Mouse (Mus musculus) brown adipose tissue, adult 24 weeks (tissue): ENCODE results near the gene Suz12. TPM values are rescaled to one million over a fixed set of nuclear protein-coding genes. Genes with fewer than 3 reads are reported as not detected.
A peak's percentile ranks its signal among the peaks of the same experiment; 100 is the strongest.

Experiments
- H3K27ac ChIP-seq: fragments of 200-500 bp; replicated peaks from 2 replicates; pipeline ENCODE4 v1.5.1; 2012; ENCODE audit warnings: low read depth, mild to moderate bottlenecking, low read length
- H3K4me1 ChIP-seq: fragments of 200-500 bp; 2 replicates; pipeline ENCODE4 v1.6.1; 2012; ENCODE audit warnings: low read length, mixed read lengths; ENCODE audit not compliant: control insufficient read depth, insufficient read depth, insufficient read length
- H3K4me3 ChIP-seq: fragments of 200-500 bp; 2 replicates; pipeline ENCODE4 v1.5.1; 2012; ENCODE audit warnings: low read depth, mild to moderate bottlenecking, low read length, moderate library complexity; ENCODE audit not compliant: insufficient read depth
- polyA plus RNA-seq: library from polyadenylated mRNA; stranded (reverse); fragments of >200 nt; gene quantifications from 2 replicates; pipeline ENCODE4 v1.2.4, GENCODE M21; 2012; ENCODE audit not compliant: missing spikeins, insufficient read depth, insufficient read length

The Suz12 gene
- polyA plus RNA-seq, result 15.0 and 20.6 TPM in 2 replicates

DNA sequence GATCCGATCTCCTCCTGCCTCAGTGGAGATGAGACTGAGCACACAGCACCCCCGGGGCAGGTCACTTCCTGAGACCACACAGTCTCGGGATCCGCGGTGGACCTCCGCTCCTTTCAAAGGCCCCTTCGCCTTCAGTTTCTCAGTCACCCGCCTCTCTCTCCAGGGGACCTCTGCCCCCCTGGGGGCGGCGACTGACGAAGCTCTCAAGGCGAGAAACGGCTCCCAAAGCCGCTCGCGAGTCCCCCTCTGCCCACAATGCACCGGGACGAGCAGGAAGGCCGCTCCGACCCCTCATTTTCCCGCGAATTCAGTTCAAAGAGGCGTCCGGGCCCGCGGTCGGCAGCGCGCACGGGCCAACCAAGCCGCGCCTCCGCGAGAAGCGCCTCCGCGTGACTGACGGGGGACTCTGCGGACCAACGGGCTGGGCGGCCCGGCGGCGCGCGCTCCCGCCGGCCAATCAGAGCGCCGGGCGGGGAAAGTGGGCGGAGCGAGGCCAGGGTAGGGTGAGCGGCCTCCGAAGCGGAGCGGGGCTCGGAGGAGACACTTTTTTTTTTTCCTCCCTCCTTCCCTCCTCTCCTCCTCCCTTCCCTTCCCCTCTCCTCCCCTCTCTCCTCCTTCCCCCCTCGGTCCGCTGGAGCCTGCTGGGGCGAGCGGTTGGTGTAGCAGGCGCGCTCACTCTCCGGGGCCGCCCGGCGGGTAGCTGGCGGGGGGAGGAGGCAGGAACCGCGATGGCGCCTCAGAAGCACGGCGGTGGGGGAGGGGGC lies at the start of gene Suz12:
Suz12 (plus strand) TSS at position 515 of the 764 bp plus-strand sequence.
- no peaks in the 10 kb centered on the region for H3K4me1 ChIP-seq
- peak within 1 kb of the TSS; percentile 75 for H3K27ac ChIP-seq
- peak within 1 kb of the TSS; percentile 95 for H3K4me3 ChIP-seq

GRCm38 (mm10) chr11:79943136-79943535 lies 49.8 kb upstream of the Suz12 start:
- Histone ChIP-seq H3K4me1 (no peaks in the 10 kb centered on the region), H3K4me3 (no peak overlapping the region), H3K27ac (no peak overlapping the region)

DNA sequence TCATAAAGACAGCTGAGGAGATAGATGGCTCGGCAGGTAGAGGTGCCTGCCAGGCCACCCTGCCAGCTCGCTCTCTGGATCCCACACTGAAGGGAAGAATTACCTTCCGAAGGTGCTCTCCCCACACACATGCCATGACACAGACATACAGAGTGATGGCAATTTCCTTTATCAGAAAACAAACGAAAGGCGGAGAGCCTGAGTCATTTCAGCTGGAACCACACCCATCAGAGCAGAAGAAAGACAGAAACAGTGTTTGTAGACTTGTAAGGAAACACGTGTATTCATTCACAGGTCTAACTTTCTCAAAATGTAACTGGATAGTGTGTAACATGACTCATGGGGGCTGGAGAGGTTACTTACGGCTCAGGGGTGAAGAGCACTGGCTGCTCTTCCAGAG lies 49.3 kb upstream of the Suz12 start:
- Histone ChIP-seq H3K4me3 (no peak overlapping the region), H3K27ac (no peak overlapping the region), H3K4me1 (no peaks in the 10 kb centered on the region)

GRCm38 (mm10) chr11:79947265-79947664 lies 45.6 kb upstream of the Suz12 start:
- no peaks in the 10 kb centered on the region for H3K4me1 ChIP-seq
- no peak overlapping the region for H3K27ac ChIP-seq
- H3K4me3 ChIP-seq, result no peak overlapping the region

DNA sequence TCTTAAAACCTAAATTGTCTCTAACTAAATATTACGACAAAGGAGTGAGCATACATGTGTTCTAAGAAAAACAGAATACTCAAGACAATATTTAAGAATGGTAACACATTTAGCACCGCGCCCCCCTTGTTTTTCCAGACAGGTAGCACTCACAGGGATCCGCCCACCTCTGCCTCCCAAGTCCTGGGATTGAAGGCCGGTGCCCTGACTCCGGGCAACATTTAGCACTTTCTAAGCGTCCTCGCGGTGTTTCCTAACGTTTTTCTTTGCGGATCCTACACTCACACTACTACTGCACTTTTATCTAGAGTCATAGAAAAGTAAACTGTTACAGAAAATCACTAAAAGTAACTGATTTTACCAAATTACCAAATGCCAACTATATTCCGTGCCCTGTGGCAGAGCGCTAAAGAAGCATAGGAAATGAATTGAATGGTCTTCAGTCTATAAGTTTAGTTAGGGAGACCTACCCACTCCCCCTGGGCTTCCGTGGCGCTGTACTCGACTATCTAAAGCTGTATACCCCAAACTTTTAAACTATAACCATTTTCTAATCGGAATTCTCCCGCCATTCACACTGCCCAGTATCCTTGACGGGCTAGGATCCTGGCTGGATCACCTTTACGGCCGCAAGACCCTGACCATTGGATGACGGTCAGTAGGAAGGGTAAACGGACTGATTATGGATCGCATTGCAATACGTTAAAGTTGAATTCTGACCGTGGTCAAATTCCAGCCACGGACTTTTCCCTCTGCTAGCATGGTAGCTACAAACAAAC lies 31.4 kb upstream of the Suz12 start:
- Histone ChIP-seq H3K27ac (peak overlapping the region; percentile 40; the same call in 1 of the 2 replicates), H3K4me1 (no peaks in the 10 kb centered on the region), H3K4me3 (peak overlapping the region; percentile 89)

GRCm38 (mm10) chr11:79962125-79962876 lies 30.6 kb upstream of the Suz12 start, which contains the start of gene Utp6:
TSS of gene Utp6 (minus strand) at chr11:79962390.
- Histone ChIP-seq H3K4me1 (no peaks in the 10 kb centered on the region), H3K4me3 (peak within 1 kb of the TSS; percentile 89), H3K27ac (peak within 1 kb of the TSS; percentile 40)

- Histone ChIP-seq H3K4me1 (no peaks in the 10 kb centered on the region), H3K4me3 (peak overlapping the region; percentile 77), H3K27ac (no peak overlapping the region)
These were observed 30.1 kb upstream of the Suz12 start for GRCm38 (mm10) chr11:79962877-79963183.

DNA sequence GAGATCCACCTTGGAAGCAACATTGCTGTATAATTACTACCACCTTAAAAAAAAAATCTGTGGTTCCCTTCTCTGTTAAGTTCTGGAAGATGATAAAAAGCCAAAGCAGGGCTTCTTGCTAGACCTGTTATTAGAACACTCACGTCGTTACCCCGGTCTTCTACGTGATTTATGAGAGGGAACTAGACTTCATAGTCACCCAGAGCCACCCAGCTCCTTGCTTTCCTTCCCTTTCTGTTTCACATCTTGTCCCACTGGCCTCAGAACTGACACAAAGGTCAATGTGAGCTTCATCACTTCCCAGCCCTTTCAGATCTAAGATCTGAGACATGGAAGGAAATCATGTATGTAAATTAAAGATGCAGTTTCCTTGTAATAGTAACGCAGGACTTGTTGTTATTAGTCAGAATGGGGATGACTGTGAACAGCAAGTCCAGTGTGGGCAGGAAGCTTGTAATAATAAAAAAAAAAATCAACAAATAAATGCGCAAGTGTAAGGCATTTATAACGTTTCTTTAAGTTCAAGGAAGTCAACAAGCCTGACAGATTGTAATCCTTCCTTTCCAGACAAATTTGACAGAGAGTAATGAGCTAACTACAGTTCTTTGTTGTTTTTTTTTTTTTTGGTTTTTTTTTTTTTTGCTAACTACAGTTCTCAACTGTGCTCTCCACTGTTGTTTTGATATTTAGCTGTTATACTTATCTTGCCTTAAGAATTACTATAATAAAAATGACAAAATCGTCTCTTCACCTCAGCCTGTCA lies 29.5 kb upstream of the Suz12 start:
- Histone ChIP-seq H3K4me3 (0 out of 2 replicates have a peak overlapping the region, but pooled peaks have one; percentile 2), H3K4me1 (no peaks in the 10 kb centered on the region), H3K27ac (no peak overlapping the region)

GRCm38 (mm10) chr11:79965896-79966295 lies 27.0 kb upstream of the Suz12 start:
- no peak overlapping the region for H3K27ac ChIP-seq
- no peak overlapping the region for H3K4me3 ChIP-seq
- no peaks in the 10 kb centered on the region for H3K4me1 ChIP-seq

DNA sequence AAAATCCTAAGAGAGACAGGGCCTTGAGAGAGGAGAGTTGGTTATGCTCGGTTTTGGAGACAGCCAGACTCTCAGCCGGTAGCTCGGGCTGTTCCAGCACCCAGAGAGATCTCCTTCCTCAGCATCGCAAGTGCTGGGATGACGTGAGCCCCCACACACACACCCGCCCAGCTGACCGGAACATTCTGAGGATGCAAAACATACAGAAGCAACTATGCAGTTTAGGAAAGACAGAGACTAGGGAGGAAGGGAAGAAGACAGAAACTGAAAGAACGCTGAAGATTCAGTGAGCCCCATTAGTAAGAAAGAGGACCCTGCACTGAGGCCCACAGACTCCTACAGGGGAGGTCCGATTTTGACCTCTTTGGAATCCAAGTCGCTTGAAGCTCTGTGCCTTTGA lies 25.2 kb upstream of the Suz12 start:
- no peak overlapping the region for H3K4me3 ChIP-seq
- no peaks in the 10 kb centered on the region for H3K4me1 ChIP-seq
- no peak overlapping the region for H3K27ac ChIP-seq

DNA sequence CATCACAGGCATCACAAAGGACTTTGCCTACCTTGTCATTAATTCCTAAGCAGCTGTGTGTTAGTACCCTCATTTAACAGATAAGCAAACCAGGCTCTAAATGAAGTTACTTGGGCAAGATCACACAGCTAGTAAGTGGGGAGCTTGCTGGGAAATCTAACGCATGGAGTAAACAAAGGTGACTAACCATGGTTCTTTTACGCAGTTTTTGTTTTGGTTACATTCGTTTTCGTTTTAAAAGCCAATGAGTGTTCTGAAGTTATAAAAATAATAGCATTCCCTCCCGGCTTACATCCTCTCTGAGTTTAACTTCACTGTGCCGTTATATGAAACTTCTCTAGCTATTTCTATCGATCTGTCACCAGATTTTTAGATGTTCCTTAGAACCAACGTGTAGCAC lies 19.8 kb upstream of the Suz12 start:
- Histone ChIP-seq H3K27ac (no peak overlapping the region), H3K4me3 (no peak overlapping the region), H3K4me1 (no peaks in the 10 kb centered on the region)

DNA sequence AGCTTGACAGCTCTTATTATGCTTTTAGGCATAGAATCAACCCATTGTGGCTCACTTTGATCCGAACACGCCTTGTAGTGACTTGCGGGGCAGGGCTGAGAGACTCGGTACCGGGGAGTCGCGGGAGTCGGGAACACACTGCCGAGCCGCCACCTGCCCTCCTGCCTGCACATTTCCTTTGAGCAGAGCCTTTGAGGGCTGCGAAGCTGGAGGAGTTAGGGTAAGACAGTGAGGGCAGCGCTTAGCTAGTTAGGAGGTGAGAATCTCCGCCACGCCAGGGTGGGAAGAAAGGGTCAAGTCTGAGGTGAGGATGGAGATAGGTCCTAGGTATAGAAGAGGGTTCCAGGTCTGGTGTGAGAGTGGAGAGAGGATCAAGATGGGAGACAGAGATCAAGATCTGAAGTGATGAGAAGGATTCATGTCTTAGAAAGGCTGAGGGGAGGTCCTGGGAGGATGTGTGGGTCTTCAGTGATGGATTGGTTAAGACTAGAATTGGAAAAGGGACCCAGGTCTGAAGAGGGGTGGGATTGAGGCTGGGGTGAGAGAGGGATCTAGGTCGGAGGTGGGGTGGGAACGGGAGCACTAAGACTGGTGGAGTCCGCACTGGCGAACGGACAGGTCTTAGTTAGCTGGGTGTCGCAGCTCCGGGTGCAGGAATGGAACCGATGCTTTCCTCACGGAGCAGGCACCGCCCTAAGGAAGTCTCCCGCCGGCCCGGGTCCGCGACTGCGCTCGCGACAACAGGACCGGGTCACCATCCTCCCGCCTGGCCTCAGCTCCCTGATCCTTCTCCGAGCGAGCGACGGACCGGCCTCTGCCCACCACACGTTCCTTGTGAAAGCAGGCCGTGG lies 19.1 kb upstream of the Suz12 start:
- no peak overlapping the region for H3K27ac ChIP-seq
- no peaks in the 10 kb centered on the region for H3K4me1 ChIP-seq
- peak overlapping the region; percentile 65 for H3K4me3 ChIP-seq

GRCm38 (mm10) chr11:79975377-79975776 lies 17.5 kb upstream of the Suz12 start:
- no peak overlapping the region for H3K27ac ChIP-seq
- no peak overlapping the region for H3K4me3 ChIP-seq
- no peaks in the 10 kb centered on the region for H3K4me1 ChIP-seq

DNA sequence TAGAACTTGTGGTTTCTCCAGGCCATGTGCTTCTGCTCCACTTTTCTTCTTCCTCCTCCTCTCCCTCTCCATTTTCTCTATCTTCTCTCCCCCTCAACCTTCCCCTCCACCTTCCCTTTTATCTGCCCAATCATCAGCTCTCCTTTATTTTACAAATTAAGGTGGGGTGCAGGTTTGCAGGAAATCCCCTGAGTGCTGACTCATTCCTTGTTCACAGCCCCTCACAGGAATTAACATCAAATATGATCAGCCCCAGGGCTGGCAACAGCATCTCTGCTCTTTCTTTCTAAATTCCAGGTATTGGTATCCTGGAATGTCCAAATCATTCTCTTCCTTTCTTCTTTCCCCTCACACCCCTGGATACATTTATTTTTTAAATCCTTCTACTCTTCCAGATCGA lies 16.7 kb upstream of the Suz12 start:
- Histone ChIP-seq H3K4me3 (no peak overlapping the region), H3K27ac (no peak overlapping the region), H3K4me1 (no peaks in the 10 kb centered on the region)
